Mouse (Mus musculus): Measurements from ENCODE around the gene Obp1a.

Obp1a gene

GRCm38 (mm10) chrX:78091274-78091673 lies at the start of gene Obp1a:
TSS of gene Obp1a (minus strand) at chrX:78091374.
- DNase-seq (ENCODE audit: low spot score in 2 of 2) = no peak

GRCm38 (mm10) chrX:78125167-78125566 lies 34.0 kb upstream of the Obp1a start, which contains the start of gene Gm5938:
TSS of gene Gm5938 (plus strand) at chrX:78125467.
- DNase-seq (ENCODE audit: low spot score in 2 of 2) = no peak
